Mouse (Mus musculus) macrophage (primary cell): ENCODE measurements around the gene Smarca4. TPM values are rescaled to one million over a fixed set of nuclear protein-coding genes. Genes with fewer than 3 reads are reported as not detected.

Experiments
- H3K27ac ChIP-seq: fragments of 350-480 bp; formaldehyde crosslinking; 2 replicates; pipeline ENCODE4 v1.9.0; 2021
- H3K36me3 ChIP-seq: fragments of 350-480 bp; formaldehyde crosslinking; 2 replicates; pipeline ENCODE4 v1.9.0; 2021; ENCODE audit errors: inconsistent target
- H3K4me3 ChIP-seq: fragments of 350-480 bp; formaldehyde crosslinking; 2 replicates; pipeline ENCODE4 v1.9.0; 2021; ENCODE audit errors: inconsistent target
- H3K79me2 ChIP-seq: fragments of 350-480 bp; formaldehyde crosslinking; 2 replicates; pipeline ENCODE4 v1.9.0; 2021; ENCODE audit errors: inconsistent target
- WGBS: methylation state at CpG from one replicate; pipeline ENCODE4 v1.1.7; 2026; ENCODE audit warnings: inconsistent platforms; ENCODE audit not compliant: missing documents; 5-methylcytosine and 5-hydroxymethylcytosine counted together
- polyA plus RNA-seq: library from polyadenylated mRNA; stranded (reverse); fragments of 250-400 nt; gene quantifications from 3 replicates; pipeline ENCODE4 v1.2.4, GENCODE M21; 2018; ENCODE audit warnings: inconsistent platforms
- total RNA-seq, 78 experiments: library from RNA; depleted of rRNA; stranded (reverse); fragments of 250-400 nt; gene quantifications; 1 replicate in 9 of 78; 2 replicates in 24 of 78; 3 replicates in 43 of 78; 4 replicates in 2 of 78; pipeline ENCODE4 v1.2.4; 2018; ENCODE audit warnings: inconsistent platforms in 56 of 78

The Smarca4 gene
- 100 to 1,000 TPM; 103 to 272 (median 156) TPM for total RNA-seq (2018; cell fraction: chromatin; rRNA removed)
- 10 to 100 TPM; 53.9 to 94.0 (median 73.8) TPM for total RNA-seq (2018; cell fraction: cytosol; rRNA removed)
- 100 to 1,000 TPM in 17 of 26 experiments, 10 to 100 TPM in 9; 78.1 to 137 (median 108) TPM for total RNA-seq (2018; cell fraction: nucleus; rRNA removed)
- polyA plus RNA-seq = 55.9 to 76.6 TPM (median 68.5 TPM) in 3 replicates

GRCm38 (mm10) chr9:21615617-21616231 lies at the start of gene Smarca4:
Gene Smarca4, plus strand, starts transcription at chr9:21616169.
- Histone ChIP-seq H3K27ac (peak within 1 kb of the TSS; percentile 84), H3K79me2 (peaks cover 43% of the 10 kb centered on the region), H3K4me3 (peak within 1 kb of the TSS; percentile 76), H3K36me3 (no peaks in the 10 kb centered on the region)
- under 1% methylated on average over 22 of the region's 45 CpGs for WGBS

DNA sequence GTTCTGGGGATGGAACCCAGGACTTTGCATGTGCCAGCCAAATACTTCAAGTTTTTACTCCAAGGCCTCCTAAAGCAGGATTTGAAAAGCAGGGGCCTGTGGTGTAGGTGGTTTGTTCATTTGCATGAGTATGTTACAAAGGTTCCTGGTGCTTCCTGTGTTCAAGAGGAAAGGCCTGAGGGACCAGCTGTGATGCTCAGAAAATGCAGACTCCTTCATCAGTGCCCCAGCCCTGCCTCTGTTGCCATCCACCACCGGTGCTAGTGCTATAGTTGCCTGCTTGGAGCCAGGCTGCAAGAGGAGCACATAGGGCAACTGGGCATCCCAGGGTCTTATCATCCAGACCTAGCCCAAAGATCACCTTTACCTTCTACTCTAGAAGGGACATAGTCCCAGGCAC lies 49.4 kb upstream of the Smarca4 start:
- peaks cover 5% of the 10 kb centered on the region; the same call in 1 of the 2 replicates for H3K36me3 ChIP-seq
- H3K27ac ChIP-seq = no peak overlapping the region
- no peak overlapping the region for H3K4me3 ChIP-seq
- WGBS = 100% methylated on average over 1 of the region's 1 CpGs
- peaks cover 14% of the 10 kb centered on the region; the same call in 1 of the 2 replicates for H3K79me2 ChIP-seq

- Histone ChIP-seq H3K27ac (no peak overlapping the region), H3K36me3 (peaks cover 5% of the 10 kb centered on the region; the same call in 1 of the 2 replicates)
- WGBS = 83% methylated on average over 2 of the region's 2 CpGs
These were observed 48.9 kb upstream of the Smarca4 start for GRCm38 (mm10) chr9:21567051-21567450.

DNA sequence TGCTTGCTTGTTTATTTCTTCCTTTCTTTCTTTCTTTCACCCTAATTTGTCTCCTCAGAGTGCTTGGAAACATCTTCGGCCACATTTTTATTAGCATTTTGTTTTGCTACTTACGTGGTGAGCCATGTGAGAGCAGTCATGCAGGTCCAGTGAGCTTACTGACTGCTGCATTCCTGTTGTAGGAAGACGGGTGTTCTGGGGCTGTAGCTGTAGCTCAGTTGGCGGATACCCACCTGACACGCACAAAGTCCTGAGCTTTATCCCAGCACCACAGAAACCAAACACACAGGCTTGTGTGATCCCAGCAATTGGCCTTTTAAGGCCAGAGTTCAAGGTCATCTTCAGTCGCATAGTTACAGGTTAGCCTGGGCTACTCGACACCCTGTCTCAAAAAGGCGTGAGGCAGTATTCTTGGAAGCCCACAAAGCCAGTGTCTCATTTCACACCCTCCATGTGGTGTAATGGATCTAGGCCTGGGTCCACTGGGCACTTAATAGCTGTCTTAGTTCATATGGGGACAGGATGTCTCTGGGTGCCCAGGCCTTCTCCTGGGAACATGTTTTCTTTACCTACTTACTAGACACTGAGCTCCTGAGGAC lies 47.2 kb upstream of the Smarca4 start:
- Histone ChIP-seq H3K27ac (no peak overlapping the region), H3K36me3 (peaks cover 12% of the 10 kb centered on the region; the same call in 1 of the 2 replicates), H3K79me2 (peaks cover 14% of the 10 kb centered on the region; the same call in 1 of the 2 replicates), H3K4me3 (no peak overlapping the region)
- WGBS = 95% methylated on average over 8 of the region's 8 CpGs

More at GRCm38 (mm10) chr9:21567051-21567450, 48.9 kb upstream of the Smarca4 start:
- no peak overlapping the region for H3K4me3 ChIP-seq
- peaks cover 14% of the 10 kb centered on the region; the same call in 1 of the 2 replicates for H3K79me2 ChIP-seq

DNA sequence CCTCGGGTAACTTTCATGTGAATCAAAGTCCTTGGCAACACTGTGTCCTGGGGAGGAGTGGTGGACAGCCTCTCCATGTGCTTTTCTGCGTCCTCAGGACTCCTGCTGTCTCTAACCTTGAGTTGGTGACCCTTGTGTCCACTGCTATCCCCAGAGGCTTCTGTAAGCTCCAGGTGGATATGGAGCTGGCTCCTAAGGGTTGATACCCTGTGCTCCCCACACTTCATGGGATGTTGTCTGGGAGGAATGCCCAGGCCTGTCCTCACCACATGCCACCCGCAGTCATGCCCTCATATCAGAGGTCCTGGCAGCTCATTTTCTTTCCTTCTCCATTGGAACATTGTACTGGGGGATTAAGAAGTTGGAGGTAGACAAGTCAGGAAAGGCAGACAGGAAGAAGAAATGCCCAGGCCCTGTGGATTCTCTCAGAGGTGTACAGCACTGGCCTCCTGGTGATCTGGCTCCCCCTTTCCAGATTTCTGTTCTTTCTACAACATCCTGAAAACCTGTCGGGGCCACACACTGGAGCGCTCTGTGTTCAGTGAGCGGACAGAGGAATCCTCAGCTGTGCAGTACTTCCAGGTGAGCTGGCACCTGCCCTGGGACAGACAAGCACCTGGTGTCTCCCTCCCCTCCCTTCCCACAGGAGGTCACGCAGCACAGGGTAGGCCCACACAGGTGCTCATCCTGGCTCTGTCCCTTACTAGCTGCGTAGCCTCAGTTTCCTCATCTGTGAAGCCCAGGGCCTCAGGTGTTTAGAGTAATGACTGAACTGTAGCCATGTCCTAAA lies 41.8 kb upstream of the Smarca4 start:
- Histone ChIP-seq H3K36me3 (peaks cover 33% of the 10 kb centered on the region; the same call in 1 of the 2 replicates), H3K27ac (no peak overlapping the region), H3K4me3 (no peak overlapping the region), H3K79me2 (no peaks in the 10 kb centered on the region)
- WGBS = 98% methylated on average over 7 of the region's 8 CpGs

GRCm38 (mm10) chr9:21575253-21575652 lies 40.7 kb upstream of the Smarca4 start:
- peaks cover 28% of the 10 kb centered on the region; the same call in 1 of the 2 replicates for H3K36me3 ChIP-seq
- no peaks in the 10 kb centered on the region for H3K79me2 ChIP-seq
- WGBS = 96% methylated on average over 9 of the region's 10 CpGs
- no peak overlapping the region for H3K4me3 ChIP-seq
- H3K27ac ChIP-seq = no peak overlapping the region

GRCm38 (mm10) chr9:21576286-21576685 lies 39.7 kb upstream of the Smarca4 start:
- Histone ChIP-seq H3K27ac (no peak overlapping the region), H3K4me3 (no peak overlapping the region), H3K79me2 (no peaks in the 10 kb centered on the region), H3K36me3 (peaks cover 28% of the 10 kb centered on the region; the same call in 1 of the 2 replicates)
- 100% methylated on average over 1 of the region's 1 CpGs for WGBS

GRCm38 (mm10) chr9:21578226-21578625 lies 37.7 kb upstream of the Smarca4 start:
- Histone ChIP-seq H3K36me3 (peaks cover 26% of the 10 kb centered on the region; the same call in 1 of the 2 replicates), H3K27ac (no peak overlapping the region), H3K79me2 (no peaks in the 10 kb centered on the region), H3K4me3 (no peak overlapping the region)
- WGBS = 94% methylated on average over 3 of the region's 3 CpGs

GRCm38 (mm10) chr9:21585401-21585800 lies 30.6 kb upstream of the Smarca4 start:
- WGBS = 94% methylated on average over 1 of the region's 1 CpGs
- Histone ChIP-seq H3K36me3 (peaks cover 52% of the 10 kb centered on the region), H3K27ac (no peak overlapping the region), H3K4me3 (no peak overlapping the region), H3K79me2 (no peaks in the 10 kb centered on the region)

- Histone ChIP-seq H3K4me3 (no peak overlapping the region), H3K79me2 (no peaks in the 10 kb centered on the region), H3K27ac (no peak overlapping the region), H3K36me3 (peaks cover 54% of the 10 kb centered on the region)
- 88% methylated on average over 18 of the region's 23 CpGs for WGBS
These were observed 28.2 kb upstream of the Smarca4 start for GRCm38 (mm10) chr9:21587678-21588349.

DNA sequence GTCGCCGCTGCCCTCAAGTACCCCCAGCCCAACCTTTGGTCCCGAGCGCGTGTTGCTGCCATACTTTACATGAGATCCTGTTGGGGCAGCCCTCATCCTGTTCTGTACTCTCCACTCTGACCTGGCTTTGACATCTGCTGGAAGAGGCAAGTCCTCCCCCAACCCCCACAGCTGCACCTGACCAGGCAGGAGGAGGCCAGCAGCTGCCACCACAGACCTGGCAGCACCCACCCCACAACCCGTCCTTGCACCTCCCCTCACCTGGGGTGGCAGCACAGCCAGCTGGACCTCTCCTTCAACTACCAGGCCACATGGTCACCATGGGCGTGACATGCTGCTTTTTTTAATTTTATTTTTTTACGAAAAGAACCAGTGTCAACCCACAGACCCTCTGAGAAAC lies 27.6 kb upstream of the Smarca4 start:
- Histone ChIP-seq H3K27ac (no peak overlapping the region), H3K36me3 (peaks cover 49% of the 10 kb centered on the region), H3K4me3 (no peak overlapping the region), H3K79me2 (no peaks in the 10 kb centered on the region; the same call in 1 of the 2 replicates)
- 93% methylated on average over 8 of the region's 8 CpGs for WGBS

- Histone ChIP-seq H3K79me2 (peaks cover 12% of the 10 kb centered on the region), H3K36me3 (peaks cover 40% of the 10 kb centered on the region; the same call in 1 of the 2 replicates), H3K27ac (no peak overlapping the region), H3K4me3 (no peak overlapping the region)
- 96% methylated on average over 5 of the region's 5 CpGs for WGBS
These were observed 26.4 kb upstream of the Smarca4 start for GRCm38 (mm10) chr9:21589538-21589937.

DNA sequence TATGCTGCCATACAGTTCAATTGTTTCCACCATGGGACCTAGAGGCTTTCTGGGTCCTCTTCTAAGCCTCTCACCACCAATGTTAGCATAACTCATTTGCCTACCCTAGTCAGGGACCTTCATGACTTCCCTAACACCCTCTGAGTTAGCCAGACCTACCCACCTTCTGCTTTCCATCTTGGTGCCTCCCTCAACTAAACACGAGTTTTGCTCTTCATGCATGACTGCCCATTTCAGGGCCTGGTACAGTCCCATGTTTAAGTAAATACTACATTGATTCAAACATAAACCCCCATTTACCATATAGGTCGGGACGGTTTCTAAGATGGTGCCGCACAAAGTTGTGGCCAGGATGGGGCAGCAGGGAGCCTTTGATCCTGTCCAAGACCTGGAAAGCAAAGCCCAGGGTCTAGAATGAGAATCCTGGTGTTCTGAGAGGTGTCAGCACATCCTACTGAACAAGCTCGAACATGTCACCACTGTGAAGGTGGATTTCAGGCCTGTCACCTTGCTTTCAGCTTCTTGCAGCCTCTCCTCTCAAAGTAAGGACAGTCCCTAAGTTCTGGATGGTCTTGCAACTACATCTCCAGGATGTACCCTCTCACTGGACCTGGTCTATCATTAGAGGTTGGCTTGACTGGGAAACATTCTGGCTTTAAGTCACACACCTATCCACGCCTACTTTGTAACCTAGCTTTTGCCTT lies 24.7 kb upstream of the Smarca4 start:
- peaks cover 33% of the 10 kb centered on the region; the same call in 1 of the 2 replicates for H3K36me3 ChIP-seq
- H3K27ac ChIP-seq = no peak overlapping the region
- H3K4me3 ChIP-seq = no peak overlapping the region
- whole genome bisulfite sequencing = 92% methylated on average over 6 of the region's 6 CpGs
- H3K79me2 ChIP-seq = peaks cover 29% of the 10 kb centered on the region
